Mouse (Mus musculus) cerebellum, postnatal 14 days (tissue): Measurements from ENCODE around the gene Fam129a.

Source experiments
- DNase-seq, 2 experiments: peaks; one replicate each; pipeline ENCODE4 v3.0.0; 2021; ENCODE audit warnings: mixed read lengths in 2 of 2

Fam129a gene

DNA sequence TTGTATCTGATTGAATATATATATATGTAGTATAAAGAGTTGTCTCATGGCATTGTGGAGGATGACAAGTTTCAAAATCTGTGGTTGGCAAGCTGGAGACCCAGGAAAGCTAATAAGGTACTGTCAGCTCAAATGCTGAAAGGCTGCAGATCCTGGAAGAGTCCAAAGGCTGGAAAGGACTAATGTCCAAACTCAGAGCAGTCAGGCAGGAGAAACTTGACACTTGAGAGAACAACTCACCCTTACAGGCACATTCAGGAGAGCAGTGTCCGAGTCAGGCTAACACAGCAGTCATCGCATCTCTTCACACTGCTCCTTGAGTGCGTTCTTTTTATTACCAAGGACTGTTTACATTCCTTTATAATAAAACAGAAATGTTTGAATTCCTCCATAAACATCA, 56.2 kb downstream of the Fam129a start:
- no peak for DNase-seq

GRCm38 (mm10) chr1:151629591-151630250, 58.7 kb downstream of the Fam129a start:
- no peak for DNase-seq

DNA sequence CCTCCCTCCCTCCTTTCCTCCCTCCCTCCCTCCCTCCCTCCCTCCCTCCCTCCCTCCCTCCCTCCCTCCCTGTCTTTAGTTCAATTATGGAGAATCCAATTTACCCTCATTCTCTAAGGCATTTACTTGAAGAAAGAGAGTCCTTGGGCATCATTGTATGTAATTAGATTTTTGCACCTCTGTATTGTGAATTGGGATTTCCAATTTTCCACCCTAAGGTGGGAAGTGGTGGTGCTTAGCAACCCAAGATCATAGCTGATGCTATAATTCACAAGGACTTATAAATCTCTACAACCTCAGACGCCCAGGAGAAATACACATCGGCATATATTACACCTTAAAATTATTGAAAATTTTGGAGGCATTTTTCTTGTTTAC, 59.3 kb downstream of the Fam129a start:
- no peak for DNase-seq

DNA sequence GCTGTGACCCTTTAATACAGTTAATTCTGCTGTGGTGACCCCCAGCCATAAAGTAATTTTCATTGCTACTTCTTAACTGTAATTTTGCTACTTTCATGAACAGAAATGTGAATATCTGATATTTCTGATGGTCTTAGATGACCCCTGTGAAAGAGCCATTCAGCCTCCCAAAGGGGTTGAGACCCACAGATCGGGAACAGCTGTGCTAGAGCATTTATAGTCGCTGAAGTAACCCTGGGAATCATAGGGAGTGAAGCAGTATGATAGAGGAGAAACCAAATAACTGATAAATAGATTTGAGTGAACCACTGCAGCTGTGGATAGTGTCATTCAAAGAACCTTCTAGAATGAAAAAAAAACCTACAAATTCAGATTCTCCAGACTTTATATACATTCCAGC, 60.1 kb downstream of the Fam129a start:
- no peak for DNase-seq

- DNase-seq, result peak; percentile 6
These were observed 60.8 kb downstream of the Fam129a start for GRCm38 (mm10) chr1:151631703-151632294.

DNA sequence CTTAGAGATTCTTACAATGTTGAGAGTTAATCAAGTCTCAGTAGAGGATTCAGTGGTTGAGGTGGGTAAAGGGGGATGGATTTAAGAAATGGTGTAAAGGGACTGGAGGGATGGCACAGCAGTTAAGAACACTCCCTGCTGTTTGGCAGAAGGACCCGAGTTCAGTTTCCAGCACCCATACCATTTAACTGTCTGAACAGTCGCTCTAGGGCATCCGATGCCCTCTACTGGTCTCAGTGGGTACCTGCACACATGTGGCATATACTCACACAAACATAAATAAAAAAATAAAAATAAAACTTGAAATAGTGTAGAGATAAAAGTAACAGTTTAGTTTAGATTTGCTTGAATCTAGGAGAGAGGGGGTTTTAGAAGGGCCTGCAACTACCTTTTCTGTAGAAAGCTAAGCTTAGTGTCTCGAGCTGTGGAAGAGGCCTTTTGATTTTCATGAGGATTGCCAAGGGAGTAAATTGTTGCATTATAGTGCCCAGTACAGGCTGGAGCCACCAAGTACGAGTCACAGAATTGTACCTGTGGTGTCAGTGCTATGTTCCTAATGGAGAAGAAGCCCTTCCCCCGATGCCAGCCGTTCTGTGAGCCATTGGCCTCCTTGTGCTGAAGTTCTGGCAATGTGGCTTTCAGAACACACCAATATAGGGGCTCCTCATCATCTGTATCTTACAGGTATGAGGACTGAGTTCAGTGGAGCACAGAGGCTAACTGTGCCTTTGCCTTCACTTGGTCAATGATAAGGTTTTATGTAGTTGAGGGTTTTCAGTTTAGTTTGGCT, 61.8 kb downstream of the Fam129a start:
- no peak for DNase-seq

GRCm38 (mm10) chr1:151636637-151637036, 65.7 kb downstream of the Fam129a start:
- DNase-seq, result no peak

DNA sequence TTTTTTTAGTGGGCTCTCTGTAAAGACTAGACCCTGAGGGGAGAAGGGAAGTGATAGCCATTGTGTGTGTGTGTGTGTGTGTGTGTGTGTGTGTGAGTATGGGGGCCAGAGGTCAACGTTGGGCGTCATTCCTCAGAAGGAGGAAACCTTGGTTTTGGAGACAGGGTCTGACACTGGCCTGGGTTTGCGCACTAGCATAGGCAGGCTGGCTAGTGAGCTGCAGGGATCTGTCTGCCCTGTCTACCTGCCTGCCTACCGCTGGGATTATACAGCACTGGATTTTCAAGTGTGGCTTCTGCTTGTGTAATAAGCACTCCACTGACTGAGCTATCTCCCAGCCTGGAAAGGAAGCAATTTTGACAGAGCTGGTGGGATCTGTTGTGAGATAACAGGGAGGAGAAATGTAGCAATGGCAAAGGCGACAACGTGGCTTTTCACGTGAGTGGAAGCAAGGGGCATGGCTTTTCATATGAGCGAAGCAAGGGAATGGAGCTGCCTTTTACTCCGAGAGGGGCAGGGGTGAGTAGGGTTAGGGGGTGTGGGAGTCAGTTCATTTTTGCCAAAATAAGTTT, 66.5 kb downstream of the Fam129a start:
- no peak for DNase-seq

GRCm38 (mm10) chr1:151638357-151638756, 67.4 kb downstream of the Fam129a start:
- no peak for DNase-seq

- no peak for DNase-seq
These were observed 67.8 kb downstream of the Fam129a start for GRCm38 (mm10) chr1:151638770-151639169.

GRCm38 (mm10) chr1:151646380-151646779, 75.4 kb downstream of the Fam129a start:
- no peak for DNase-seq

DNA sequence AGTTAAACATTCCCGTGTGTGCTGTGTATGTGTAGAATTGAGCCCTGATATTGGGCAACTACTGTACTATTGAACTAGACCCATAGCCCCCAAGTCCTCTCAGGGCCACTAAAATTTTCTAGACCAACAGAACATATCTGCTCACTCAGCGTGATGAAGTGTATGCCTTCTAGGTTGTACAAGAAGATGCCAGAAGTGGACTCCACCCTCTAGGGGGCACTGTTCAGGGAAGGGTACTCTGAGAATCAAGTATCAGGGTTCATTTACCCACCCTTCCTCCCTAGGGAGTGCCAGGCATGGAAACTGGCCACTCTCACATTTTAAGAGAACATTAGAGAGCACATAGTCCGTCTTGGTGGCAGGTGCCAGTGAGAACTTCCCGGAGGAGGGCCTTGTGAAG, 77.1 kb downstream of the Fam129a start:
- no peak for DNase-seq

GRCm38 (mm10) chr1:151657042-151657605, 86.1 kb downstream of the Fam129a start:
- DNase-seq, result no peak

DNA sequence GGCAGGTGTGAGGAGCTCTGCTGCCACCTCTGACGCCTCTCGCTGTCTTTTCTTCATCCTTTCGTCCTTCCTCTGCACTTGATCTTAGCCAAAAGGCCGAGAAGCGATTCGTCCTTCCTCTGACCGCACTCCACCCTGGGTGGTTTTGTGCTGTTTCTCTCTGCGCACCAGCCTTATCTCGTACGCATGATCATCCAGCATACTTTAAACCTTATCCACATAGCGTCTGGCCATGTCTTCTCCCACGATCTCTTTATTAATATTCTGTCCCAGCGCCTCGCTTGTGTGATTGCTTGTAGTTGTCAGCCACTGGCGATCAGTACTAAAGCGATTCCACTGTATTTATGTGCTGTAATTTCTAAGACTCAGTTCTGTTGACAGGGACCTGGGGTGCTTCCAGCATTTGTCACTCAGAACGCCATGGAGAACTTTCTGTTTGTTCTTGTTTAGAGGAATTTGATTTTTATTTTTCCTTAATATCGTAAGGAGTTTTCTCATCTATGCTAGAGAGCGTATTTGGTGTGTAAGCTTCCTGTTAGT, 87.4 kb downstream of the Fam129a start:
- DNase-seq, result peak; percentile 12 to 41

- no peak for DNase-seq
These were observed 88.7 kb downstream of the Fam129a start for GRCm38 (mm10) chr1:151659636-151660035.

DNA sequence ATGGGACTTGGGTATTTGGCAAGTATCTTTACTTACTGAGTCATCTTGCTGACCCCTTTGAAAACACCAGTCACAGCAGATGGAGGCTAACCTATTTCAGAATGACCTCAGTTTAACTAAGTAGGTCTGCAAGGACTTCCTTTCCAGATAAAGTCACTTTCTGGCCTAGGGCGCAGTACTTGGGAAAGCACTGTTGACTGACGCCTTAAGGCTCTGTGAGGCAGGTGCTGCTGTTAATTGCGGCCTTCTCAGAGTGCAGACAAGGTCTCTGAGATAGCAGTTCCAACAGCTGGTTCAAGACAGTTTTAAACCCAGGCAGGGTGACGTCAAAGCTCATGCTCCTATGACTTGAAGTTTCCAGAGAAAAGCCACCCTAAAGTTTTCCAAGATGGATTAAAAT, 89.3 kb downstream of the Fam129a start:
- DNase-seq, result no peak

- no peak for DNase-seq
These were observed 89.9 kb downstream of the Fam129a start for GRCm38 (mm10) chr1:151660883-151661282.

GRCm38 (mm10) chr1:151661684-151662439, 90.9 kb downstream of the Fam129a start:
- DNase-seq, result no peak

DNA sequence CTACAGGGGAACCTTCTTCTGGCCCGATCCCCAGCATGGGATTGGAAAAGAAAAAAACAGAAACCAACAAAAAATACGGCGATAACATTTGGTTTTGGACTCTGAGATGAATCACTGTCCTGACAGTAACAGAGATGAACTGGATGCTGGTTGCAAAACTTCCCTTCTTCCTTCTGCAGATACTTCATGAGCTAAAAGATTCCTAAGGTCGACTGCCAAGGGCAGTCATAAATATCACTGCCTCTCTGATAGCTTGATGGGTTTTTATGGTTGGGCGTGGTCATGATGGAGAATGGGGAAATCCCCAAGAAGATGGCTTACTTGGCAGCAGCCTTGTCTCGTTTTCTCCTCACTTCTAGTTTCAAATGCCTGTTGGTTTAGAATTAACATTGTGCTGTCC, 92.0 kb downstream of the Fam129a start:
- no peak for DNase-seq

GRCm38 (mm10) chr1:151664384-151664783, 93.4 kb downstream of the Fam129a start:
- no peak for DNase-seq

DNA sequence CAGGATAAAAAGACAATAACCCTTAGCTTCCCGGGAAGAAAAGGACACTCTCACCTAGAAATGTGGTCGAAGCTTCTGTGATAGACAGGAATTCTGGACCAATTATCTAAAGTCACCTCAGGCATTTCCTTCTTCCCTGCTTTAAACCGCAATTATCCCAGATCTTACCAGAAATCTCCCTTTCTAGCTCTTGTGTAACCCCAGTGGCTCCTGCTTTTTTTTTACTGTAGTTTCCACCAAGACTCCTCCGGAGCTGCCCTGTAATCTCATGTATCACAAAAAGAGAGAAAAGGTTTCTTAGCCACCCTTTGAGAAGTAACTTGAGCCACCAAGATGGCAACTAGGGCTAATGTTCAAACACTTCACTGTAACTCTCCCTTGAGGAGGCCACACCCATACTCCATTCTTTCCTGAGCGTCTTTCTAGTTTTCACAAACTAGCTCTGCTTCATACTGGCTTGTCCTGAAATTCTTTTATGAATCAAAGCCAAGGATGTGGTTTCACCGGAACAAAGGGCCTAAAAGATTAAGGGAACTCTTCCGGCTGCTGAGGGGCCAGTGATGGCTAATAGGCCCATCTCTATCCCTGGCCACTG, 93.9 kb downstream of the Fam129a start:
- no peak for DNase-seq
